Mouse (Mus musculus) adrenal gland, postnatal 4 days (tissue): ENCODE data around the gene Edn1. TPM values are rescaled to one million over a fixed set of nuclear protein-coding genes. Genes with fewer than 3 reads are reported as not detected.

Source experiments
- DNase-seq, 2 experiments: peaks; one replicate each; pipeline ENCODE4 v3.0.0; 2021 to 2022; ENCODE audit warnings: low spot score in 2 of 2, mixed read lengths in 2 of 2
- total RNA-seq, 2 experiments: library from RNA; stranded (reverse); gene quantifications; 2 replicates each; pipeline ENCODE4 v1.2.3; 2021

The Edn1 gene
- total RNA-seq, 2 experiments from 2014 or later: 1.4 TPM

DNA sequence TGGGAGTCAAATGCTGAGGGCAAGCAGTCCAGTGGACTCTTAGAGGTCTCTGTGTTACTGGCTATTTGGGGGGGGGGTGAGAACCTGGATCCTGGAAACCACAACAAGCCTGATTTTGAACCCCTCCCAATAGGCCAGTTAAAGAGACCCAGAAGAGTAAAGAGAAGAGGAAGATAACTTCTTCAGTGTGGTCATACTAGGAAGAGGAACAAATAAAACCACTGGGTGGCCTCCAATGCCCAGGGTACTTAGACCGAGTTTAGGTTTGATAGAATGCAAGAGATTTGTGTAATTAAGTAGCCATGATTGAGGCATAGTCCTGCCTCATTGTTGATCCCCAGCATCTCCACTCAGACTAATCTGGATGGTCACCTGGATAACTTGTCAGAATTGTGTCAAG, 14.4 kb downstream of the Edn1 start:
- DNase-seq: no peak

DNA sequence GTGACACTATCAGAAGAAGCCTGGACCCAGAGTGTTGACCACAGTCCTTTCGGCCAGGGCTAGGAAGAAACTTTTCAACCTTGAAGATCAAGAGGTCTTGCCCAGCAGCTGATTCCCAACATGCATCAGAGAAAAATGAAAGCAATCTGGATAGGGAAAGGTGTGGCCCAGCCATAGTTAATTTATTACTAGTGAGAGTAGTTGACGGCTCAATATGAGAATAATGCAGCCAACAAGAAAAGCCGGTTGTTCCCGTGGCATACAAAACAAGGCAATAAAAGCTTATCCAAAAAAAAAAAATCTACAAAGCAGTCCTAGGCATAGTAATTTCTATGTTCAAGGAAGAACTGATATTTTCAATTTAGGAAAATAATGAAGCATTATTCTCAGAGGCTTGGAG, 16.5 kb downstream of the Edn1 start:
- no peak for DNase-seq

DNA sequence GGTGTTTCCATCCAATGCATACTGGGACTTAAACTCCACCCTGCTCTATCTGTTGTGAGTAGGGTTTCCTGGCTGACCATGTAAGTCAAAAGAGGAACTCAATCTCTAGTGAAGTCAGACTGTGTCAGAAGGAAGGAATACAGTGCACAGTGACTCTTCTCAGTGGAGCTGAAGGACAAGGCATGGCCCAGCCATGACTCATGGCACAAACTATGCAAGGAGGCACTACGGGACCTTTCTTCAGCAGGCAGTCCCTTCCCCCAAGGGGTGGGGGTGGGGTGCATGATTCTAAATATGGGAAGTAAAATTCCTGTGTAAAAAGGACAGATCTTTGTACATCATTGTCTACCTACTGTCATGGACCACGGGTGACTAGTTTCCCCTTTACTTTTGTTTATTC, 27.3 kb downstream of the Edn1 start:
- no peak for DNase-seq

DNA sequence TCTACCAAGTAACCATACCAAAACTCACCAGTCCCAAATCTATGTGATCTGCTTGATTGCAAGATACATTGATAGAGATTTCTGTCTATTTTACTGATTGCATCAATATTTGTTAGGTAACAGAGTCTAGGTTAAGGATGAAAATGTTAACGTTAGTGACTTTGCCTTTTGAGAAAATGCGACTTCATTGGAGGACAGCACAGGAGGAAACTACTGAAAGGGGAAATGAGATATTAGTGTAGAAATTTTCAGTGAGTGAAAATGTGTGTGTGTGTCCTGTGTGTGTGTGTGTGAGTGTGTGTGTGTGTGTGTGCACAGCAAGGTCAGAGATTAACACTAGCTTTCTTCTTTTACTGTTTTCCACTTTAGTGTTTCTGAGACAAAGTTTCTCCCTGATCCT, 29.8 kb downstream of the Edn1 start:
- no peak for DNase-seq

DNA sequence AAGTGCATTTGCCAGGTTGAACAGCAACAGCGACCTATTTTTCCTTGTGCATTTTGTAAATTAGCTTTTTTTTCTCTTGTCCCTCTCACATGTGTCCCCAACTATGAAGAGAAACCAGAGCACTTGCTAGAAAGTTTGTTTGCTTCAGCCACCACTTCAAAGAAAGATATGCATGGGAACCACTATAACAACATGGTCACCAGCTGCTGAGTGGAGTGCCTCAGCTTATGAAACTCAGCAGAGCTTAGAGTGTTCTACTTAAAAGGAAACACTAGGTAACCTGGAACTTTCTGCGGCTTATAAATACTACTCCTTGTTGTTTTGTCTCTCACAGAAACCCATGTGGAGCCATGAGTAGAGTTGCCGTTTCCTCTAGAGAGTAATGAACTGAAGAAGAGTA, 33.7 kb downstream of the Edn1 start:
- DNase-seq: no peak

DNA sequence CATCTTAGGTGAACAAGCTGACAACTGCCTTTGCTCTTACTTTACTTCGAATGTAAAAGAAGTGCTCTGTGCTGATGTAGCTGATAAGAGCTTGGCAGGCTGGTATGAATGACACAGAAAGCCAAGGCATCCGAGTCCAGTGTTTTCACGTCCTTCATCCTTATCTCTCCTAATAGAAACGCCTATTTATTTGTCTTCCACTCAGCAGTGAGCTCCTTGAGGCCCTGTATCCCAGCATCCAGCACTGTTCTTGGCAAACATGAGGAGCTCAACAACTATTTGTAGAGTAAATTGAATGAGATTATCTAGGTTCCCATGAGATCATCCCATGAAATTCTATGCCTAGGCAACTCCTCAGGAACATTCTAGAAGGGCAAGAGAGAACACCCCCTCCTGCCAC, 35.1 kb downstream of the Edn1 start:
- no peak for DNase-seq

DNA sequence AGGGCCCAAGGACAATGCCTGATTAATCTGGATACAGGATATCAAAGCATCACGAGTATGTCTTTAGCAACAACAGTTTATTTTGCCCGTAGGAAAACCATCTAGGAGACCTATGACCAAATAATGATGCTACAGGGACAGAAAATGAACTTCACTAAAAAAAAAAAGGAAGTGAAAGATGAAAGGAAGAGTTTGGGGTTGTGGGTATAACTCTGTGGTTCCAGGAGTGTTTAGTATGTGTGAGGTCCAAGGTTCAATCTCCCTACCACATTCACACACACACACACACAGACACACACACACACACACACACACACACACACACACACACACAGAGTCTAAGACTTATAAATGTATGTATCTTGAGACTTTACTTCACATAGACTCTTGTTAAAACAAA, 35.8 kb downstream of the Edn1 start:
- DNase-seq: no peak

DNA sequence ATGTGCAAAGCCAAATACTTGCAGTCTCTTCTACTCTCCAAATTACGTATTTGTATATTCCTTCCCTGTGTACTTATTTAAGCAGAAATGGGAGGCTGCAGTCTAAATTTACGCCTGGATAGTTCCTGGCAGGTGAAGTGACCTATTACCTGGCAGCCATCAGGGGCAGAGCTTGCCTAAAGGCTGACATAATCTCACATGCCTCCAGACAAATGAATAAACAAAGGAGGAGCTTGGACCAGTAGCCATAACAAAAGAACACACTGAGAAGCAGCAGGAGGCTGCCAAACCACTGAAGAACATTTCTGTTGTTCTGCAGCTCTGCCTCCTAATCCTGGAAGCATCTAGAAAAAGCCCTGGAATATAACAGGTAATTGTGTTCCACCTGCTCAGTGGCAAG, 38.2 kb downstream of the Edn1 start:
- DNase-seq: no peak

DNA sequence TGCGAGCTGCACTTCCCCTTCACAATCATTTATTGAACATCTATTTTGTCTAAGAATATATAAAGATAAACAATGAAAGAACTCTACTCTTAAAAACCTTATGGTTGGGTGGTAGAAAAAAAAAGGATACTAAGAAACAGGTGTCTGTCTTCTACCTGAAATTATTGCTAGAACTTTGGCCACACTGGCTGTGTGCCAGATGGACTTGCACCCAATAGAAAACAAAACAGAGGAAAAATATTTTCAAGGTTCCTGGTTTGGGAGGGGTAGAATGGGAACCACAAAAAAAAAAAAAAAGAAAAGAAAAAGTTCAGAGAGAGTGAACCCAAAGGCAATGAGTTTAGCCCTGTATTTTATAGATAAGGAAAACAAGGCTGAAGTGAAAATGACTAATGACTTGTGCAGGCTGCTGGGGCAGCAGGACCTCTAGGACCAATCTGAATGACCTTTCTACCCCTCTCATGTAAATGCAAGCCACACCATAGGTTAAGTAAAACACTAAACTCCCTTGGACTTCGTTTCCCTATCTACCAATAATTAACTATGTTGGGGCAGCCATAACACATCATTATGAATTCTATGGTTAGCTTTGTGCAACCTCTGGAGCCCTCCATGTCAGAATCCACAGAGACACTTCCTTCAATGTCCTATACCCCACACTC, 40.7 kb downstream of the Edn1 start:
- no peak for DNase-seq

DNA sequence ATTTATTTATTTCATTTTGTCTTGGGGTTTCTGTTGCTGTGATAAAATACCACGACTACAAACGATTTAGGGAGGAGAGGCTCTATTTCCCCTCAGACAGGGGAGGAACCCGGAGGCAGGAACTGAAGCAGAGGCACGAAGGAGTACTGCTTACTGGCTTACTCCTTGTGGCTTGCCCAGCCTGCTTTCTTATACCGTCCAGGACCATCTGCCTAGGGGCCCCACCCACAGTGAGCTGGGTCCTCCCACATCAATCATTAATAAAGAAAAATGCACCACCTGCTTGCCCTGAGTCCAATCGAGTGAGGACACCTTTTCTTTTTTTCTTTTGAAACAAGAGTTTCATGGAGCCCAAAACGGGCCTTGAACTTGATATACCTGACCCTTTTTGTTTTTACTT, 44.2 kb downstream of the Edn1 start:
- no peak for DNase-seq

DNA sequence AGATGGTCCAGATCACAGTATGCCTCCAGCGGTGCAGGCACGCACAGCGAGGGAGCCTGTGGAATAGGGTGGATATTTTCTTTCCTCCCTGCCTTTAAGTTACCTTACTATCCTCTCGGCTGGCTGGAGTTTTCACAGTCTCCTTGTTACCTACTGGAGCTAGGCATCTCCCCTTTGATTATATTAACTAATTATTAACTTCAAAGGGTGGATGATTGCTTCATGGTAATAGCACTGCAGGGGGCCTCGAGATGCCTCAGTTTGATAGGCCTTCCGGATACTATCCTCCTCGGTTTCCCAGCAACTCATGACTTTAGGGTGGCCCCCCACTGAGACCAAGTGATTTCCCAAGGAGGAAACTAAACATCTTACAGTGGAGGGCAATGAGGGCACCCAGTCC, 45.1 kb downstream of the Edn1 start:
- no peak for DNase-seq

DNA sequence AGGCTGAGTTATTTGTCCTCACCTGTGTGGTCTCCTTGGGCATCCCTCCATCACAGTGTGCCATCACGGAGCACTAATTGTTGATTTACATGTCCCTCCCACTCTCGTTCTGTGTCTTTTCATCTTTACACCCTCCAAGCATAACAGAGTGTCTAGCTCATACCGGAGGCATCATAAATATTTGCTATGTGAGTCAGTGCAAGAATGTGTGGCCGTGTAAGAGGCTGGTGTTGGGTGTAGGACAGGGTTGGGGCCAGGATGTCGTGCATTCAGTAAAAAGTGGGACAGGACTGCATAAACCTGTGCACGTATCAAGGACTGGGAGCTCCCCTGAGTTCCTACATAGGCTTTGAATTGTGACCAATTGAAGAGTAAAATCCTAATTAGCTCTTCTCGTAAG, 50.4 kb downstream of the Edn1 start:
- DNase-seq: no peak

Other genes with a start within 250 kb of the Edn1 start
- 10 to 100 TPM; 34.2 to 39.5 TPM for gene Hivep1, start 249.5 kb upstream of the Edn1 start, total RNA-seq